Mouse (Mus musculus): Measurements from ENCODE around the gene Fcer1g. TPM values are rescaled to one million over a fixed set of nuclear protein-coding genes. Genes with fewer than 3 reads are reported as not detected.
A peak's percentile ranks its signal among the peaks of the same experiment; 100 is the strongest.

Gene Fcer1g
- polyA plus RNA-seq, 1 experiment from 2014 or later: 31.5 TPM

- no peak for DNase-seq (ENCODE audit: low spot score)
- 67% methylated on average over 1 of the region's 1 CpGs for WGBS
- H3K27ac ChIP-seq (ENCODE audit: low read depth, low read length): no peak overlapping the region
- H3K4me2 ChIP-seq (ENCODE audit: low read length): no peak overlapping the region
- H3K9ac ChIP-seq (ENCODE audit: low read length): no peak overlapping the region
- H3K36me3 ChIP-seq (ENCODE audit: control insufficient read depth, insufficient read depth, low read length): no peaks in the 10 kb centered on the region
- H3K27me3 ChIP-seq (replicated peaks; ENCODE audit: control insufficient read depth, insufficient read depth, low read length): peaks cover 11% of the 10 kb centered on the region
- H3K9me3 ChIP-seq (replicated peaks; ENCODE audit: control insufficient read depth, low read length): no peaks in the 10 kb centered on the region
- 0 out of 2 replicates have a peak, but pooled peaks cover 3% of the 10 kb centered on the region for H3K4me1 ChIP-seq (ENCODE audit: control insufficient read depth, insufficient read depth, low read length)
- ATAC-seq: no peak
- H3K4me3 ChIP-seq (ENCODE audit: low read depth, low read length): no peak overlapping the region
These were observed 34.6 kb downstream of the Fcer1g start for GRCm38 (mm10) chr1:171199532-171199931.

DNA sequence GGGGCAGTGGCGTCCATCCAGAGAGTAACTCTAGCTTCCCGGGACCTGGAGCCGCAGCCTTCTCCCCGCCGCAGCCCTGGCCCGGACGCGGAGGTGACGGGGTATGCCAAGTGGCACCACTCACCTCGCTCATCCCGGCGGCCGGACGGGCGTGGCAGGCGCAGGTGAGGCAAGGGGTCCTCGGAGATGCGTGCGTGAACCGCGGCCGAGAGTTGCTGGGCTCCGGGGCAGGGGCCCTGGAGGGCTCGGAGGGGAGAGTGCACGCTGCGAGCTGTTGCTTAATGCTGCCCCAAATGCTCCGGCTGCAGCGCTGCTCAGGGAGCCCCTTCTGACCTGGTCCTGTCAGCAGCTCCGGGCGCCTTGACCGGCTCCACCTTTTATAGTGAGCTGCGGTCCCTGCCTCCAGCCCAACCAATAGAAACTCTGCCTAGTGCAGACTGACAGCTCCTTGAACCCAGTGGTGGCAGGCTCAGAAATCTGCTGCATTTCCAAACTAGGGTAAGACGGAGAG lies 38.2 kb downstream of the Fcer1g start, which contains the start of gene Pcp4l1:
TSS of gene Pcp4l1 (minus strand) at position 382 of the 511 bp plus-strand sequence.
- Histone ChIP-seq H3K4me1 (ENCODE audit: control insufficient read depth, insufficient read depth, low read length) (0 out of 2 replicates have a peak, but pooled peaks cover 3% of the 10 kb centered on the region), H3K9ac (ENCODE audit: low read length) (peak within 1 kb of the TSS; percentile 67), H3K36me3 (ENCODE audit: control insufficient read depth, insufficient read depth, low read length) (no peaks in the 10 kb centered on the region), H3K27me3 (replicated peaks; ENCODE audit: control insufficient read depth, insufficient read depth, low read length) (peaks cover 34% of the 10 kb centered on the region), H3K4me2 (ENCODE audit: low read length) (peak within 1 kb of the TSS; percentile 96), H3K4me3 (ENCODE audit: low read depth, low read length) (peak within 1 kb of the TSS; percentile 43), H3K27ac (ENCODE audit: low read depth, low read length) (no peak within 1 kb of the TSS), H3K9me3 (replicated peaks; ENCODE audit: control insufficient read depth, low read length) (no peaks in the 10 kb centered on the region)
- ATAC-seq (peak; percentile 87), DNase-seq (ENCODE audit: low spot score) (peak; percentile 73)
- WGBS: under 1% methylated on average over 33 of the region's 33 CpGs

DNA sequence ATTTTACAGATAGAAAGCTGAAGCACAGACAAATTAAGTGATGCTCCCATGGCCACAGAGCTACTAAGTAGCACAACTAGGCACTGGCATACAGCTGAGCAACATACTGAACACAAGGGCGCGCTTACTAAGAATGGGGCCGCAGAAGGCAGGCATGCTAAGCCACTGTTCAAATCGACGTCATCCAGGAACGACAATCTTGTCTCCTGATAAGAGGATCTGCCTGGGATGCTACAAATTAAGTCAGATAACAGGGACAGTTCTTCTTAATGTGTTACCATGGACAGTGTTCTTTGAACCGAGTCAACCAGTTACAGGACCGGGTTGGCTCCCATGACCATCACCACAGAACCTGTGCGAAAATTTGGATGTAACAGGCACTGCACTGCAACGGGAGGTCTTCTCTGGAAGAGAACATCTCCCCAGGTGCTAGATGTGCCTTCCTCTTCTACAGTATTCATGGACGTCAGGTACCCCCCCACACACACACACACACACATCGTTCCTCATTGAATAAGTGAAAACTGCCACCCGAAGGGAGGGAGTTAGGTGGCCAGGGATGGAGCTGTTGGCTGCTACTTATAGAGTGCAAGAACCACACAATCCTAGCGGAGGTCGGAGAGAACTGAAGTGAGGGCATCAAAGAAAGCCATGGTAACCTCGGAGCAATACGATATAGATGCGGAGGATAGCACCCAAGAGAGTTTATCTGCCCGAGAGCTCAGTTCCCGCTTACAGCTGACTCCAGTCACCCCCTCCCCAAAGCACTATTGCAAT lies 38.9 kb downstream of the Fcer1g start:
- WGBS: 6% methylated on average over 20 of the region's 20 CpGs
- peak; percentile 1; the same call in 1 of the 2 replicates for ATAC-seq
- H3K4me3 ChIP-seq (ENCODE audit: low read depth, low read length): peak overlapping the region; percentile 43
- H3K9me3 ChIP-seq (replicated peaks; ENCODE audit: control insufficient read depth, low read length): no peaks in the 10 kb centered on the region
- H3K27ac ChIP-seq (ENCODE audit: low read depth, low read length): no peak overlapping the region
- peak overlapping the region; percentile 67 for H3K9ac ChIP-seq (ENCODE audit: low read length)
- H3K4me1 ChIP-seq (ENCODE audit: control insufficient read depth, insufficient read depth, low read length): 0 out of 2 replicates have a peak, but pooled peaks cover 3% of the 10 kb centered on the region
- DNase-seq (ENCODE audit: low spot score): peak; percentile 17
- peaks cover 34% of the 10 kb centered on the region for H3K27me3 ChIP-seq (replicated peaks; ENCODE audit: control insufficient read depth, insufficient read depth, low read length)
- H3K36me3 ChIP-seq (ENCODE audit: control insufficient read depth, insufficient read depth, low read length): no peaks in the 10 kb centered on the region
- H3K4me2 ChIP-seq (ENCODE audit: low read length): peak overlapping the region; percentile 96

DNA sequence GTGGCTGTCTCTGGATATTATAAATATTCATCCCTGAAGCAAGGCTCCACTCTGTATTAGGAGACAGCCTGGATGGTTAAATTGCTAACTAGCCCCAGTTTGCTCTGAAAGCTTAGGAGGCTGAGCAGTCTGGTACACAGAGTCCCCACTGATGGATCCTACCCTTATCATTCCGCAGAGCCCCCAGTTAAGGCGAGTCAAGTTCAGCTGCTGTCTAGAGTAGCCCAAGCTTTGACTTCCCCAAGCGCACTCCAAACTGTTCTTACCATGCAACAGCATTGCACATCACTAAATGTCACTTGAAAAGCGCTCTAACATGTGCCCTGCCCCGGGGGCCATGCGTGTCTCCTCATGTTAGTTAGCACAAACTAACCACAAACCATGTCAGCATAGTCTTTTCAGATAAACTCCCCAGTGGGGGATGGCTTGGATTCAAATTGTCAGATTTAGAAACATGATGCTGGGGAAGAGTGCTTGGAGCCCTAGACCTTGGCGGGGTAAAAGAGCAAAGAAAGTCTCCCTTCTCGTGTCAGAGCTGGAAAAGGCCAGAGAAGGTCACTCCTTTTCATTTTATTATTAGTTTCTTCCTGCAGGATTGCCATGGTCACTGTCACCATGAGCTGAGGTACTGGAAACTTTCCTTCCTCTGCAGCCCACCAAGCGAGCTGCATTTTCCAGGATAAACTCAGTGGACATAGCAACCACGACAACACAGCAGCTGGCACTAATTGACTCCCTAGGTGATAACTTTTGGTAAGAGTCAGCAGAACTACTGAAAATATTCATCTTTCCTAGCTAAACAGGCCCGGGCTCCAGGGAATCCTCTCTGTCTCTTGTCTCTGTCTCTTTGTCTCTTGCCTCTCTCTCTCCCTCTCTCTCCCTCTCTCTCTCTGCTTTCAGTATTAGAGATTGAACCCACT lies 40.0 kb downstream of the Fcer1g start:
- ATAC-seq: no peak
- H3K36me3 ChIP-seq (ENCODE audit: control insufficient read depth, insufficient read depth, low read length): no peaks in the 10 kb centered on the region
- peaks cover 34% of the 10 kb centered on the region for H3K27me3 ChIP-seq (replicated peaks; ENCODE audit: control insufficient read depth, insufficient read depth, low read length)
- 26% methylated on average over 11 of the region's 11 CpGs for WGBS
- no peaks in the 10 kb centered on the region for H3K9me3 ChIP-seq (replicated peaks; ENCODE audit: control insufficient read depth, low read length)
- DNase-seq (ENCODE audit: low spot score): no peak
- peaks cover 7% of the 10 kb centered on the region; the same call in 1 of the 2 replicates for H3K4me1 ChIP-seq (ENCODE audit: control insufficient read depth, insufficient read depth, low read length)
- no peak overlapping the region for H3K27ac ChIP-seq (ENCODE audit: low read depth, low read length)
- peak overlapping the region; percentile 27; the same call in 1 of the 2 replicates for H3K4me2 ChIP-seq (ENCODE audit: low read length)
- H3K9ac ChIP-seq (ENCODE audit: low read length): no peak overlapping the region
- H3K4me3 ChIP-seq (ENCODE audit: low read depth, low read length): no peak overlapping the region

GRCm38 (mm10) chr1:171193093-171193840 lies 40.9 kb downstream of the Fcer1g start:
- H3K9me3 ChIP-seq (replicated peaks; ENCODE audit: control insufficient read depth, low read length): no peaks in the 10 kb centered on the region
- H3K4me1 ChIP-seq (ENCODE audit: control insufficient read depth, insufficient read depth, low read length): peaks cover 10% of the 10 kb centered on the region; the same call in 1 of the 2 replicates
- no peak for ATAC-seq
- no peak overlapping the region for H3K27ac ChIP-seq (ENCODE audit: low read depth, low read length)
- peak overlapping the region; percentile 27 for H3K4me2 ChIP-seq (ENCODE audit: low read length)
- H3K9ac ChIP-seq (ENCODE audit: low read length): peak overlapping the region; percentile 3
- H3K4me3 ChIP-seq (ENCODE audit: low read depth, low read length): peak overlapping the region; percentile 9; the same call in 1 of the 2 replicates
- peak; percentile 39 for DNase-seq (ENCODE audit: low spot score)
- peaks cover 34% of the 10 kb centered on the region for H3K27me3 ChIP-seq (replicated peaks; ENCODE audit: control insufficient read depth, insufficient read depth, low read length)
- 4% methylated on average over 18 of the region's 18 CpGs for WGBS
- H3K36me3 ChIP-seq (ENCODE audit: control insufficient read depth, insufficient read depth, low read length): no peaks in the 10 kb centered on the region

DNA sequence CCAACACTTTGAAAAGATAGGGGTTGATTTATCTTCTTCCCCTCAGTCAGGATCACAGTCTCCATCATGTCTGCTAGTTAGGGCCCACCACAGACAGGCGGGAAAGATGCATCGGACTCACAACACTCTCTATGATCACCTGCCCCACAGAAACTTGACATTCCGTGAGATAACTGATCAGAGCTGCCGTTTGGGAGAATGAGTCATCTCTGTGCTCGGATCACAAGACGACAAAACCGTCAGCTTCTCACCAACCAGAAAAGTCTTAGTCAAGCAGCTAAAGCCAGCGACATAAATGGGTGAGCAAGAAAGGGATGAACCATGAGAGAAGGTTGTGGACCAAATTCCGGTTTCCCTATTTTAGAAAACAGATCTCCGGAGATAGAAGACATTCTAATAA lies 41.9 kb downstream of the Fcer1g start:
- Histone ChIP-seq H3K36me3 (ENCODE audit: control insufficient read depth, insufficient read depth, low read length) (no peaks in the 10 kb centered on the region), H3K9me3 (replicated peaks; ENCODE audit: control insufficient read depth, low read length) (no peaks in the 10 kb centered on the region), H3K4me2 (ENCODE audit: low read length) (no peak overlapping the region), H3K27me3 (replicated peaks; ENCODE audit: control insufficient read depth, insufficient read depth, low read length) (peaks cover 34% of the 10 kb centered on the region), H3K9ac (ENCODE audit: low read length) (no peak overlapping the region), H3K4me3 (ENCODE audit: low read depth, low read length) (no peak overlapping the region), H3K4me1 (ENCODE audit: control insufficient read depth, insufficient read depth, low read length) (peaks cover 10% of the 10 kb centered on the region; the same call in 1 of the 2 replicates), H3K27ac (ENCODE audit: low read depth, low read length) (no peak overlapping the region)
- no peak for ATAC-seq
- no peak for DNase-seq (ENCODE audit: low spot score)
- 51% methylated on average over 10 of the region's 10 CpGs for WGBS

DNA sequence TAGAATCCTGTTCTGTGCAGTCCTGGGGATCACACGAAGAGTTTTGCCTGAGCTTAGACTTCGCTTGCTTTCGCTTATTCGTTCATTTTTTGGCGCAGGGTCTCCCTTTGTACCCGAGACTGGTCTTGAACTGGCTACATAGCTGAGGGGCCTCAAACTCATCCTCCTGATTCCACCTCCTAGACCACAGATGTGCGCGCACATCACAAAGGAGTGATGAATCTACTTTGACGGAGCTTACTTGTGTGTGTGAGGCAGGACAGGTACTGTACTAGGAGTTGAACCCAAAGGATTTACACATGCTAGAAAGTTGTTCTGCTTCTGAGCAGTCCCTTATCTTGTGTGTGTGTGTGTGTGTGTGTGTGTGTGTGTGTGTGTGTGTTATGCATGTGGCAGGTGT lies 43.3 kb downstream of the Fcer1g start:
- no peaks in the 10 kb centered on the region for H3K9me3 ChIP-seq (replicated peaks; ENCODE audit: control insufficient read depth, low read length)
- DNase-seq (ENCODE audit: low spot score) (no peak), ATAC-seq (no peak)
- no peak overlapping the region for H3K4me2 ChIP-seq (ENCODE audit: low read length)
- no peaks in the 10 kb centered on the region for H3K36me3 ChIP-seq (ENCODE audit: control insufficient read depth, insufficient read depth, low read length)
- no peak overlapping the region for H3K9ac ChIP-seq (ENCODE audit: low read length)
- 91% methylated on average over 9 of the region's 9 CpGs for WGBS
- H3K4me3 ChIP-seq (ENCODE audit: low read depth, low read length): no peak overlapping the region
- peaks cover 9% of the 10 kb centered on the region; the same call in 1 of the 2 replicates for H3K4me1 ChIP-seq (ENCODE audit: control insufficient read depth, insufficient read depth, low read length)
- H3K27me3 ChIP-seq (replicated peaks; ENCODE audit: control insufficient read depth, insufficient read depth, low read length): peaks cover 25% of the 10 kb centered on the region
- H3K27ac ChIP-seq (ENCODE audit: low read depth, low read length): no peak overlapping the region

Measured in forebrain, embryonic 14.5 days (tissue).